Mouse (Mus musculus): ENCODE measurements around the gene Sirt7. TPM values are rescaled to one million over a fixed set of nuclear protein-coding genes. Genes with fewer than 3 reads are reported as not detected.

The Sirt7 gene
- total and polyA plus RNA-seq, 3 experiments, result 74.4 to 91.3 (median 75.2) TPM

DNA sequence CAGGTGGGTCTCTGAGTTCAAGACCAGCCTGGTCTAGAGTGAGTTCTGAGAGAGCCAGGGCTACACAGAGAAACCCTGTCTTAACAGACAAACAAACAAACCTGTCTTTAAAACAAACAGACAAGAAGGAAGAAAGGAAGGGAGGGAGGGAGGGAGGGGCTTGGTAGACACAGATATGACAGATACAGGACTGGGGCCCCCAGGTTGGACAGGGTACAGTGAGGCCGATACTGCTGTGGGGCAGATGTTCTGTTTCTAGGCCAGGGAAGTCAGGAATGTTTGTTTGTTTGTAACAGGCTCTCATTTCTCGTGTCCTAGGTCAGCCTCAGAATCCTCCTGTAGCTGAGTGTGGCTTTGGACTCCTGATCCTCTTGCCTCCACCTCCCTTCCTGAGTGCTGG, 21.5 kb downstream of the Sirt7 start:
- TF ChIP-seq MEF2A (IDR thresholded peaks at IDR 0.05; ENCODE audit: borderline replicate concordance, low read depth, low read length) (no peak), HCFC1 (IDR thresholded peaks at IDR 0.05; ENCODE audit: low read depth, low read length) (no peak), ZNF384 (IDR thresholded peaks at IDR 0.05; ENCODE audit: low read depth, low read length) (no peak), BHLHE40 (IDR thresholded peaks at IDR 0.05; ENCODE audit: low read depth, low read length) (no peak), CTCF (conservative IDR thresholded peaks at IDR 0.05 in 1 of 2, IDR thresholded peaks at IDR 0.05 in 1 of 2; ENCODE audit: low read depth in 2 of 2, low read length in 2 of 2) (no peak), ZKSCAN1 (IDR thresholded peaks at IDR 0.05; ENCODE audit: borderline replicate concordance, low read depth, low read length) (no peak), NELFE (IDR thresholded peaks at IDR 0.05; ENCODE audit: low read depth, low read length) (no peak), SMC3 (IDR thresholded peaks at IDR 0.05; ENCODE audit: low read depth, low read length) (no peak), ZMIZ1 (IDR thresholded peaks at IDR 0.05; ENCODE audit: low read depth, low read length) (no peak), KAT2A (IDR thresholded peaks at IDR 0.05; ENCODE audit: insufficient replicate concordance, low read length) (no peak), IRF4 (IDR thresholded peaks at IDR 0.05; ENCODE audit: low read depth, low read length) (no peak), ELF1 (IDR thresholded peaks at IDR 0.05; ENCODE audit: low read depth, low read length) (no peak), ETS1 (conservative IDR thresholded peaks at IDR 0.05; ENCODE audit: low read depth, low read length) (no peak), CHD2 (IDR thresholded peaks at IDR 0.05; ENCODE audit: low read length) (no peak), ZC3H11A (IDR thresholded peaks at IDR 0.05; ENCODE audit: low read depth, low read length) (no peak)
- DNase-seq (ENCODE audit: extremely low read depth), result no peak
- Histone ChIP-seq H3K9ac (ENCODE audit: insufficient read depth, low read depth) (no peak overlapping the region), H3K36me3 (replicated peaks in 1 of 2; ENCODE audit: control insufficient read depth in 1 of 2, insufficient read depth in 1 of 2, low read length in 1 of 2) (peaks cover 50 to 84% of the 10 kb centered on the region in 2 experiments), H3K79me2 (replicated peaks; ENCODE audit: control insufficient read depth, extremely low read depth, insufficient read depth, poor library complexity, severe bottlenecking) (peaks cover 11% of the 10 kb centered on the region; the same call in 1 of the 2 replicates), H3K27ac (ENCODE audit: insufficient read depth, low read depth) (no peak overlapping the region), H3K9me3 (replicated peaks; ENCODE audit: low read length) (no peaks in the 10 kb centered on the region), H3K4me1 (ENCODE audit: control insufficient read depth in 1 of 2, insufficient read depth in 2 of 2) (peaks cover 3 to 22% of the 10 kb centered on the region in 2 experiments; a peak in 3 of 4 replicates), H3K4me2 (ENCODE audit: insufficient read depth, low read depth, poor library complexity, severe bottlenecking) (no peak overlapping the region), H3K27me3 (replicated peaks) (no peaks in the 10 kb centered on the region), H3K4me3 (replicated peaks in 1 of 3; ENCODE audit: low read depth in 2 of 3, low read length in 2 of 3, poor library complexity in 1 of 3) (no peak overlapping the region)
- in situ Hi-C loops (cut with MboI; ENCODE audit: low pct_ligation_motif_present, low pct_unique_long_range_greater_than_20kb, low sequenced_read_pairs), result no loop called here
- dilution Hi-C loops (cut with MboI; ENCODE audit: extremely low pct_ligation_motif_present, extremely low pct_unique_long_range_greater_than_20kb, low sequenced_read_pairs), result no loop called here

DNA sequence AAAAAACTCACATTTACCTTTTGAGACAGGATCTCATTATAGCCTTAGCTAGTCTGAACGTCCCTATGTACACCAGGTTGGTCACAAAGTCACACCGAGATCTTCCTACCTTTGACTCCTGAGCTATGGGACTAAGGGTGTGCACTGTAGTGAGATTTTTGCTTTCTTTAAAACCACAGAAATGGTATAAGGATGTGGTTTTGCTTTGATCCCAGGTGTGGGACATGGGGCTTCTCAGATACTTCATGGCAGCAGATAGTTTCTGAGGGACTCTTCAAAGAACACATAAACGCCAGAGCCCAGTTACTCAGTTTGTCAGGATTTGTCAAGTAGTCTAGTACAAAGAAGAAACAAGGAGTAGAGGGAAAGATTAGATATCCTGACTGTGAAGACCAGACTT, 24.3 kb downstream of the Sirt7 start:
- Histone ChIP-seq H3K4me1 (ENCODE audit: control insufficient read depth in 1 of 2, insufficient read depth in 2 of 2) (peaks cover 8 to 37% of the 10 kb centered on the region in 2 experiments), H3K9ac (ENCODE audit: insufficient read depth, low read depth) (no peak overlapping the region), H3K79me2 (replicated peaks; ENCODE audit: control insufficient read depth, extremely low read depth, insufficient read depth, poor library complexity, severe bottlenecking) (peaks cover 35% of the 10 kb centered on the region), H3K27me3 (replicated peaks) (no peaks in the 10 kb centered on the region), H3K36me3 (replicated peaks in 1 of 2; ENCODE audit: control insufficient read depth in 1 of 2, insufficient read depth in 1 of 2, low read length in 1 of 2) (peaks cover 41 to 70% of the 10 kb centered on the region in 2 experiments), H3K4me3 (replicated peaks in 1 of 3; ENCODE audit: low read depth in 2 of 3, low read length in 2 of 3, poor library complexity in 1 of 3) (no peak overlapping the region), H3K9me3 (replicated peaks; ENCODE audit: low read length) (no peaks in the 10 kb centered on the region), H3K4me2 (ENCODE audit: insufficient read depth, low read depth, poor library complexity, severe bottlenecking) (0 out of 2 replicates have a peak overlapping the region, but pooled peaks have one; percentile 4), H3K27ac (ENCODE audit: insufficient read depth, low read depth) (no peak overlapping the region)
- DNase-seq (ENCODE audit: extremely low read depth), result no peak
- no peak for TF ChIP-seq SMC3 (IDR thresholded peaks at IDR 0.05; ENCODE audit: low read depth, low read length)
- no peak for TF ChIP-seq MEF2A (IDR thresholded peaks at IDR 0.05; ENCODE audit: borderline replicate concordance, low read depth, low read length)
- no peak for TF ChIP-seq USF1 (IDR thresholded peaks at IDR 0.05; ENCODE audit: low read depth, low read length)
- TF ChIP-seq KAT2A (IDR thresholded peaks at IDR 0.05; ENCODE audit: insufficient replicate concordance, low read length), result no peak
- TF ChIP-seq JUND (conservative IDR thresholded peaks at IDR 0.05; ENCODE audit: low read depth, low read length), result no peak
- no peak for TF ChIP-seq UBTF (IDR thresholded peaks at IDR 0.05; ENCODE audit: low read depth, low read length)
- no peak for TF ChIP-seq ZC3H11A (IDR thresholded peaks at IDR 0.05; ENCODE audit: low read depth, low read length)
- TF ChIP-seq CTCF (conservative IDR thresholded peaks at IDR 0.05 in 1 of 2, IDR thresholded peaks at IDR 0.05 in 1 of 2; ENCODE audit: low read depth in 2 of 2, low read length in 2 of 2), result no peak
- no peak for TF ChIP-seq ELF1 (IDR thresholded peaks at IDR 0.05; ENCODE audit: low read depth, low read length)
- TF ChIP-seq ETS1 (conservative IDR thresholded peaks at IDR 0.05; ENCODE audit: low read depth, low read length), result no peak
- in situ Hi-C loops (cut with MboI; ENCODE audit: low pct_ligation_motif_present, low pct_unique_long_range_greater_than_20kb, low sequenced_read_pairs), result no loop called here
- dilution Hi-C loops (cut with MboI; ENCODE audit: extremely low pct_ligation_motif_present, extremely low pct_unique_long_range_greater_than_20kb, low sequenced_read_pairs), result no loop called here

Measured in CH12.LX (cell line).